Mouse (Mus musculus): ENCODE results near the gene Wdr27. TPM values are rescaled to one million over a fixed set of nuclear protein-coding genes. Genes with fewer than 3 reads are reported as not detected.

The Wdr27 gene
- polyA plus RNA-seq, 2 experiments = 3.0 to 6.0 TPM

DNA sequence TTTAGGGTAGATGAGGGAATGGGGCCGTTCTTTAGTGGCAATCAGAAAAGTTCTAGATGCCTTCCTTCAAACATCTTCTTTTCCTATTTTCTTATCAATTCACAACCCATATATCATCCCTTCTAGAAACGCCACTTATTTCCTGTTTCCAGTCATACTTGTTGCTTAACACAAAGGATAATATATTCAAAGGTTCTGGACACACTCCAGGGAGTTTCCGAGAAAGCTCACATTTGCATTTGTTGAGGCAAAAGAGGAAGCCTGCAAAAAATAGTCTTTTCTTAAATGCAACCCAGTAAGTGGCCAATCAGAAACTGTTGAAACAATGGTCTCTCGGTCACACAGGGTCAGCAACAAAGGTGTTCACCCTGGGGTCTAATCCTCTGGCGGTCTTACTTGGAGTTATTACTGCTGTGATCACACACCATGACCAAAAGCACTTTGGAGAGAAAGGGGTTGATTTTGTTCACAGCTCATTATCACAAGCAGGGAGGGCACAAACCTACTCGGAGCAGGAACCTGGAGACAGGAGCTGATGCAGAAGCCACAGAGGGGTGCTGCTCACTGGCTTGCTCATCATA, 116.2 kb downstream of the Wdr27 start:
- Histone ChIP-seq H3K4me2 (replicated peaks; ENCODE audit: low read depth, low read length, severe bottlenecking) (no peak overlapping the region), H3K27ac (replicated peaks; ENCODE audit: low read depth, low read length) (no peak overlapping the region), H3K4me3 (replicated peaks; ENCODE audit: low read length) (no peak overlapping the region), H3K36me3 (ENCODE audit: control insufficient read depth, insufficient read depth, low read length) (no peaks in the 10 kb centered on the region), H3K9ac (ENCODE audit: low read depth, low read length, severe bottlenecking) (no peak overlapping the region), H3K27me3 (ENCODE audit: control insufficient read depth, insufficient read depth, low read length) (no peaks in the 10 kb centered on the region), H3K4me1 (ENCODE audit: control insufficient read depth, insufficient read depth, low read length) (no peaks in the 10 kb centered on the region), H3K9me3 (ENCODE audit: control insufficient read depth, low read length) (no peaks in the 10 kb centered on the region)
- TF ChIP-seq POLR2A (IDR thresholded peaks at IDR 0.05; ENCODE audit: borderline replicate concordance, extremely low read depth, insufficient read depth, insufficient read length) = no peak
- DNase-seq (ENCODE audit: low spot score) (no peak), ATAC-seq (ENCODE audit: low FRiP score, low read depth) (no peak)
- WGBS = 82% methylated on average over 6 of the region's 6 CpGs

DNA sequence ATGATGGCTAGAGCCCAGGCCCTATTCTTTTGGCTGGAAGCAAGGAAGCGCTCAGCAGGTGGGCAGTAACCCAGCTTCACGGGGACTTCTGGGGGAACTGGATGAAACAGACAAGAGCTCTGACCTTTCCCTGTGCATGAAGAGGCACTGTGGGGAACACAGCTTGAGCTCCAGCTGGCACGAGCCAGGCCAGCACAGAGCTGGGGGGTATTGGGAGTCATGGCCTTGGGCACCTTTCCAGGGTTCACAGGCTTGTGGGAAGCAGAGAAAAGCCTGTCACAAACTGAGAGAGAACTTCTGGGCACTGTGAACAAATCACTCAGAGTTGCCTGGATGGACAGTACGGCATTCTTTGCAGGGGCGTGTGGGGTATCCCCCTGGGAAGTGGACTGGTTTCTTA, 118.0 kb downstream of the Wdr27 start:
- Histone ChIP-seq H3K4me2 (replicated peaks; ENCODE audit: low read depth, low read length, severe bottlenecking) (no peak overlapping the region), H3K27me3 (ENCODE audit: control insufficient read depth, insufficient read depth, low read length) (no peaks in the 10 kb centered on the region), H3K9ac (ENCODE audit: low read depth, low read length, severe bottlenecking) (no peak overlapping the region), H3K27ac (replicated peaks; ENCODE audit: low read depth, low read length) (no peak overlapping the region), H3K9me3 (ENCODE audit: control insufficient read depth, low read length) (no peaks in the 10 kb centered on the region), H3K4me3 (replicated peaks; ENCODE audit: low read length) (no peak overlapping the region), H3K36me3 (ENCODE audit: control insufficient read depth, insufficient read depth, low read length) (no peaks in the 10 kb centered on the region), H3K4me1 (ENCODE audit: control insufficient read depth, insufficient read depth, low read length) (no peaks in the 10 kb centered on the region)
- no peak for DNase-seq (ENCODE audit: low spot score)
- no peak for TF ChIP-seq POLR2A (IDR thresholded peaks at IDR 0.05; ENCODE audit: borderline replicate concordance, extremely low read depth, insufficient read depth, insufficient read length)
- WGBS = 68% methylated on average over 5 of the region's 5 CpGs
- ATAC-seq (ENCODE audit: low FRiP score, low read depth) = no peak

DNA sequence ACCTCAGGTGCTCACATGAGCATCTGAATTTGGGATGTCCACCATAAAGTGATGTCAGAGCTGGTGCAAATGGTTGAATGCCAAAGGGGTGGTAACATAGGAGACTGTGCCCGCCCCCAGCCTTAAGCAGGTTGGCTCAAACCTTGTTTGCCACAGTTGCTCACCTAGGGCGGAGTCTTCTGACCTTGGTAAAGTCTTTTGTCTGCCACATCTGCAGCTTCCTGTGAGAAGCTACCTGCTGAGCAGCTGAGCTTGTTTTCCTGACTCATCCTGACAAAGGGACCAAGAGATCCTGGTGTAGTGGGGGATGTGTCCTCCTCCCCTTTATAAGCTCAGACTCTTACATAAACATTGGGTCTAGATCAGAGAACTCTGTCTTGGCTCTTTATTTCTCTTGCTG, 125.0 kb downstream of the Wdr27 start:
- no peak overlapping the region for H3K27ac ChIP-seq (replicated peaks; ENCODE audit: low read depth, low read length)
- H3K27me3 ChIP-seq (ENCODE audit: control insufficient read depth, insufficient read depth, low read length) = no peaks in the 10 kb centered on the region
- DNase-seq (ENCODE audit: low spot score) = no peak
- no peak for ATAC-seq (ENCODE audit: low FRiP score, low read depth)
- no peaks in the 10 kb centered on the region for H3K4me1 ChIP-seq (ENCODE audit: control insufficient read depth, insufficient read depth, low read length)
- no peak for TF ChIP-seq POLR2A (IDR thresholded peaks at IDR 0.05; ENCODE audit: borderline replicate concordance, extremely low read depth, insufficient read depth, insufficient read length)
- H3K4me2 ChIP-seq (replicated peaks; ENCODE audit: low read depth, low read length, severe bottlenecking) = no peak overlapping the region
- no peaks in the 10 kb centered on the region for H3K9me3 ChIP-seq (ENCODE audit: control insufficient read depth, low read length)
- H3K4me3 ChIP-seq (replicated peaks; ENCODE audit: low read length) = no peak overlapping the region
- 57% methylated on average over 2 of the region's 2 CpGs for WGBS
- no peaks in the 10 kb centered on the region for H3K36me3 ChIP-seq (ENCODE audit: control insufficient read depth, insufficient read depth, low read length)
- no peak overlapping the region for H3K9ac ChIP-seq (ENCODE audit: low read depth, low read length, severe bottlenecking)

DNA sequence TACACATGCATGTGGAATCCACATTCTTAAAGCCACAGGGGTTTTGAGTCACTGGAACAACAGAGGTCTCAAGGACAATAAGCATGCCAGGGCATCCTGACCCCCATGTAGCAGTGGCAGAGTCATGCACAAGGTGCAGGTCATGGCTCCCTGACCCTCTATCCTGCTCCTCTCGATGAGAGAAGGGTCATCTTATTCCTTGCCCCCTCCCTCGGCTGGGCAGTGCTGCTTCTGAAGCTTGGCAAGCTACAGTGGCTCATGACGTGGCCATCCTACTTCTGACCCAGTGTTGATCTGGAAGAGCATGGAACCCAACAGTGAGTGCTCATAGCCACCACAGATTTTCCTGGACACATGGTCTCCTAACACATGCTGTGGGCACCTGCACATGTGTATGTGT, 126.9 kb downstream of the Wdr27 start:
- no peak for ATAC-seq (ENCODE audit: low FRiP score, low read depth)
- H3K9me3 ChIP-seq (ENCODE audit: control insufficient read depth, low read length) = no peaks in the 10 kb centered on the region
- no peak overlapping the region for H3K4me3 ChIP-seq (replicated peaks; ENCODE audit: low read length)
- TF ChIP-seq POLR2A (IDR thresholded peaks at IDR 0.05; ENCODE audit: borderline replicate concordance, extremely low read depth, insufficient read depth, insufficient read length) = no peak
- H3K36me3 ChIP-seq (ENCODE audit: control insufficient read depth, insufficient read depth, low read length) = no peaks in the 10 kb centered on the region
- no peak for DNase-seq (ENCODE audit: low spot score)
- 88% methylated on average over 3 of the region's 3 CpGs for WGBS
- H3K27ac ChIP-seq (replicated peaks; ENCODE audit: low read depth, low read length) = no peak overlapping the region
- no peak overlapping the region for H3K9ac ChIP-seq (ENCODE audit: low read depth, low read length, severe bottlenecking)
- no peaks in the 10 kb centered on the region for H3K27me3 ChIP-seq (ENCODE audit: control insufficient read depth, insufficient read depth, low read length)
- no peak overlapping the region for H3K4me2 ChIP-seq (replicated peaks; ENCODE audit: low read depth, low read length, severe bottlenecking)
- peaks cover 3% of the 10 kb centered on the region; the same call in 1 of the 2 replicates for H3K4me1 ChIP-seq (ENCODE audit: control insufficient read depth, insufficient read depth, low read length)

DNA sequence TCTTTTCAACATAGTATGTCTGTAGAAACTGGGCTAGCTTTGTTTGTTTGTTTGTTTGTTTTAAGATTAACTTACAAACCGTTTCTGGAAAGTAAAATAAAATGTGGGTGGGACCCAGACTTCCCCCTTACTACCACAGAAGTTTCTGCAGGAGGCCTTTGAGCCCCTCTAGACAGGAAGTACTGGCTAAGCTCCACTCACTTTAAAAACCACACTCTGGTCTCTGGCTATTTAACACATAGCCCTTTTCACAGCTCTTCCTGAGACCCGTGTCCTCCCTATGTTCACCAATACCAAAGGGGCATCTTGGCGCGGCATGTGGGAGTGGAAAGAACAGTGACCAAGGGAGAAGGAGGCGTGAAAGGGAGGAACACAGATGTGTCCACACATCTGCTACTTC, 127.7 kb downstream of the Wdr27 start:
- WGBS = 68% methylated on average over 5 of the region's 5 CpGs
- Histone ChIP-seq H3K9ac (ENCODE audit: low read depth, low read length, severe bottlenecking) (no peak overlapping the region), H3K4me3 (replicated peaks; ENCODE audit: low read length) (no peak overlapping the region), H3K9me3 (ENCODE audit: control insufficient read depth, low read length) (no peaks in the 10 kb centered on the region), H3K4me2 (replicated peaks; ENCODE audit: low read depth, low read length, severe bottlenecking) (no peak overlapping the region), H3K36me3 (ENCODE audit: control insufficient read depth, insufficient read depth, low read length) (no peaks in the 10 kb centered on the region), H3K27me3 (ENCODE audit: control insufficient read depth, insufficient read depth, low read length) (no peaks in the 10 kb centered on the region), H3K27ac (replicated peaks; ENCODE audit: low read depth, low read length) (no peak overlapping the region), H3K4me1 (ENCODE audit: control insufficient read depth, insufficient read depth, low read length) (peaks cover 3% of the 10 kb centered on the region; the same call in 1 of the 2 replicates)
- DNase-seq (ENCODE audit: low spot score) = no peak
- ATAC-seq (ENCODE audit: low FRiP score, low read depth) = no peak
- TF ChIP-seq POLR2A (IDR thresholded peaks at IDR 0.05; ENCODE audit: borderline replicate concordance, extremely low read depth, insufficient read depth, insufficient read length) = no peak
